Mouse (Mus musculus): ENCODE measurements around the gene Jmjd1c.

Gene Jmjd1c

GRCm38 (mm10) chr10:67302340-67302739 lies 206.4 kb downstream of the Jmjd1c start:
- DNase-seq (ENCODE audit: low read depth): no peak

All from naive thymus-derived CD4-positive, alpha-beta T cell, adult 2 months (primary cell).